Comparison of ENCODE assay signal across 12 mouse cellular contexts in genomic region chr6:37658021-37658650, GRCm38 (mm10).
DNase-seq lines count a peak whose midpoint lies in the region; ATAC-seq and TF ChIP-seq lines count a peak whose summit lies in the region.
"Had no signal": no experiment of that assay in that cellular context is flagged by ENCODE, and none has a peak within 500 bp of the region (broad histone marks: within the 10 kb centered on the region; RNA-seq: fewer than 3 reads in every experiment).

No protein-coding gene starts in this region.

- H3K4me2 ChIP-seq in kidney, postnatal 0 days (ENCODE audit: low read length), result no peak overlapping the region
- no peak overlapping the region for H3K4me2 ChIP-seq in forebrain, embryonic 16.5 days (ENCODE audit: low read length)
- H3K4me2 ChIP-seq: heart, embryonic 15.5 days had no signal

- TF ChIP-seq CTCF in kidney, postnatal 0 days (IDR thresholded peaks at IDR 0.05; ENCODE audit: low read depth), result no peak

- ATAC-seq in kidney, postnatal 0 days (replicated peaks; ENCODE audit: low FRiP score, low read depth), result no peak
- peak; percentile 61 for ATAC-seq in forebrain, embryonic 16.5 days
- no peak for ATAC-seq in erythroid progenitor cell, adult 5-6 weeks (replicated peaks; ENCODE audit: low FRiP score, poor library complexity, severe bottlenecking)
- ATAC-seq in granulocyte monocyte progenitor cell, adult 5-6 weeks (replicated peaks; ENCODE audit: poor library complexity, severe bottlenecking), result no peak

- no peak overlapping the region for H3K9ac ChIP-seq in kidney, postnatal 0 days (ENCODE audit: low read depth, low read length)
- 0 out of 2 replicates have a peak overlapping the region, but pooled peaks have one; percentile 18 for H3K9ac ChIP-seq in ES-E14 (ENCODE audit: insufficient read depth, low read depth, low read length, poor library complexity, severe bottlenecking)
- H3K9ac ChIP-seq in forebrain, embryonic 16.5 days (replicated peaks; ENCODE audit: low read depth, low read length), result no peak overlapping the region
- H3K9ac ChIP-seq: heart, embryonic 15.5 days had no signal

- no peaks in the 10 kb centered on the region for H3K4me1 ChIP-seq in kidney, postnatal 0 days (replicated peaks; ENCODE audit: insufficient read depth, low read length)
- peaks cover 16 to 25% of the 10 kb centered on the region in 2 experiments for H3K4me1 ChIP-seq in ES-E14 (ENCODE audit: control insufficient read depth in 2 of 2, insufficient read depth in 2 of 2, low read length in 2 of 2, poor library complexity in 1 of 2)
- peaks cover 5% of the 10 kb centered on the region for H3K4me1 ChIP-seq in forebrain, embryonic 16.5 days (replicated peaks; ENCODE audit: control insufficient read depth, insufficient read depth, low read length)
- H3K4me1 ChIP-seq: heart, embryonic 15.5 days had no signal

- no peaks in the 10 kb centered on the region for H3K27me3 ChIP-seq in kidney, postnatal 0 days (ENCODE audit: insufficient read depth, low read length)
- H3K27me3 ChIP-seq in forebrain, embryonic 16.5 days (replicated peaks; ENCODE audit: control insufficient read depth, insufficient read depth, low read length), result no peaks in the 10 kb centered on the region
- H3K27me3 ChIP-seq: heart, embryonic 15.5 days had no signal

- H3K27ac ChIP-seq in kidney, postnatal 0 days, result no peak overlapping the region
- peak overlapping the region; percentile 76 for H3K27ac ChIP-seq in ES-E14 (ENCODE audit: insufficient read depth, low read depth, low read length, poor library complexity, severe bottlenecking)
- no peak overlapping the region for H3K27ac ChIP-seq in forebrain, embryonic 16.5 days (ENCODE audit: low read length)
- H3K27ac ChIP-seq: heart, embryonic 15.5 days had no signal

- in situ Hi-C loops in ES-E14 (cut with MboI; ENCODE audit: low sequenced_read_pairs in 2 of 2, unreplicated experiment in 2 of 2), result no loop called here

- H3K9me3 ChIP-seq in kidney, postnatal 0 days (replicated peaks; ENCODE audit: low read length), result no peaks in the 10 kb centered on the region
- H3K9me3 ChIP-seq in ES-E14 (ENCODE audit: control insufficient read depth, insufficient read depth, low read depth, low read length), result no peaks in the 10 kb centered on the region
- no peaks in the 10 kb centered on the region for H3K9me3 ChIP-seq in forebrain, embryonic 16.5 days (ENCODE audit: control insufficient read depth, low read length)
- H3K9me3 ChIP-seq: heart, embryonic 15.5 days had no signal

- no peaks in the 10 kb centered on the region for H3K36me3 ChIP-seq in kidney, postnatal 0 days (ENCODE audit: insufficient read depth, low read length)
- H3K36me3 ChIP-seq in ES-E14 (ENCODE audit: control insufficient read depth, insufficient read depth, low read length, poor library complexity, severe bottlenecking), result no peaks in the 10 kb centered on the region
- no peaks in the 10 kb centered on the region for H3K36me3 ChIP-seq in forebrain, embryonic 16.5 days (ENCODE audit: control insufficient read depth, insufficient read depth)
- H3K36me3 ChIP-seq: heart, embryonic 15.5 days had no signal

- peak; percentile 6 for DNase-seq in adrenal gland, postnatal 10 days
- no peak for DNase-seq in adrenal gland, adult 8-10 months
- peak; percentile 36 for DNase-seq in kidney, postnatal 0 days (ENCODE audit: low spot score)
- no peak for DNase-seq in kidney, adult 8-10 months
- peak; percentile 70 for DNase-seq in ES-E14 (ENCODE audit: low read depth, low spot score)
- DNase-seq: cerebellum, adult 8-10 months; lung, adult 18-20 months had no signal

- WGBS in kidney, postnatal 0 days, result 30% methylated on average over 6 of the region's 6 CpGs
- 23% methylated on average over 6 of the region's 6 CpGs for WGBS in forebrain, embryonic 16.5 days

- no peak overlapping the region for H3K4me3 ChIP-seq in kidney, postnatal 0 days (replicated peaks; ENCODE audit: low read depth, low read length)
- H3K4me3 ChIP-seq in ES-E14 (ENCODE audit: insufficient read depth in 1 of 2, low read depth in 1 of 2, low read length in 2 of 2, poor library complexity in 1 of 2, severe bottlenecking in 1 of 2), result peak overlapping the region in 1 of 2 experiments; percentile 12; a peak in 1 of 4 replicates
- H3K4me3 ChIP-seq in forebrain, embryonic 16.5 days (replicated peaks; ENCODE audit: low read length), result no peak overlapping the region
- H3K4me3 ChIP-seq: erythroblast, embryonic 14.5 days; heart, embryonic 15.5 days had no signal

TF ChIP-seq in ES-E14, 5 proteins besides CTCF, POLR2A, EP300 and RAD21:
- TF ChIP-seq CHD2 (IDR thresholded peaks at IDR 0.05; ENCODE audit: low read depth, low read length) (no peak; the same call in none of the 2 replicates), ZNF384 (IDR thresholded peaks at IDR 0.05; ENCODE audit: low read depth, low read length) (no peak), MAFK (IDR thresholded peaks at IDR 0.05; ENCODE audit: insufficient read depth, low read depth, low read length) (no peak), ZC3H11A (IDR thresholded peaks at IDR 0.05; ENCODE audit: borderline replicate concordance, low read depth, low read length) (no peak), HCFC1 (IDR thresholded peaks at IDR 0.05; ENCODE audit: borderline replicate concordance, insufficient read depth, low read length) (no peak)

Comparison
In these comparisons a context has a peak if more than half of its experiments do, and no peak if none do; other contexts are left out.
1. DNase-seq: peak in adrenal gland, postnatal 10 days (single experiment), kidney, postnatal 0 days (single experiment) and ES-E14 (single experiment); none in adrenal gland, adult 8-10 months (single experiment) and kidney, adult 8-10 months (0 of 2).